Mouse (Mus musculus) hematopoietic stem cell, adult 5-6 weeks (primary cell): Measurements from ENCODE around the gene Mon2. TPM values are rescaled to one million over a fixed set of nuclear protein-coding genes. Genes with fewer than 3 reads are reported as not detected.

Experiments
- ATAC-seq, 2 experiments: fragments of 125-278 bp in 1 of 2; replicated peaks in 1 of 2; 2 replicates each; pipeline ENCODE4 v1.8.0; 2016 to 2017; ENCODE audit warnings: inconsistent platforms in 2 of 2, mild to moderate bottlenecking in 2 of 2, moderate number of reproducible peaks in 2 of 2, low read depth in 1 of 2, moderate TSS enrichment in 1 of 2; ENCODE audit not compliant: low FRiP score in 2 of 2, poor library complexity in 2 of 2, severe bottlenecking in 2 of 2, insufficient read depth in 1 of 2, low TSS enrichment in 1 of 2
- total RNA-seq: library from RNA; stranded (forward); fragments of 172-1452, 232-1000 nt; gene quantifications from 2 replicates; pipeline ENCODE4 v1.2.3, GENCODE M21; 2017

Mon2 gene
- 57.0 and 69.5 TPM in 2 replicates for total RNA-seq

DNA sequence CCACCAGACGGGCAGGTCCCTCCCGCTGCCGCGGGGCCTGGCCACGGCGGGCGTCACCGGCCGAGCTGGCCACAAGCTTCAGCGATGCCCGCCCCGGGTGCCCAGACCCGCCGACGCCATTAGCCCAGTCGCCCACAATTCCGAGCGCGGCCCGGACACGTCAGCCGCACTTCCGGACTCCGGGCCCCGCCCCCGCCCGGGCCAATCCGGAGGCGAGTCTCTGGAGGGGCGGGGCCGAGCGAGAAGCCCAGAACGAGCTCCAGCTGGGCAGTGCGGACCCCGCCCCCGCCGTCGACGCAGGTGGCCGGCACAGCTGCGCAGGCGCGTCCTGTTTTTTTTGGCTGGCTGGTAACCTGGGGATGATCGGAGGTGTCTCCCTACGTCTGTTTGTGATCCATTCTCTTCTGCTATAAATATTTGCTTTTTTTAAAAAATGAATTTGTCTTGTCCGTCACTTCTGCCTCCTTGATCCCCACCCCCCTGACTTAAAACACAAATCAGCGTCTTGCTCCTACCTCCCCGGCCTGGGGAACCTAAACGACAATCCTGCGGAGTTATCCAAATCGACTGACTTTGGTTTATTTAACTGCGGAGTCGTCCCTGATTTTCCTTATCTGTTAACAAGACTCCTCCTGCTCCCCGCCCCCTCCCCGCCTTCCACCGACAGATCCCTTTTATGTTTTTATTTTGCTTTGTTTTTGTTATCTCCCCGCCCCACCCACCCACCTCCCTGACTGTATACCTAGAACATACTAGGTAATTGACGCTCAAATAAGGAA, at the start of gene Mon2:
TSS of gene Mon2 (minus strand) at position 261 of the 779 bp plus-strand sequence.
- peak; percentile 97 to 98 for ATAC-seq

DNA sequence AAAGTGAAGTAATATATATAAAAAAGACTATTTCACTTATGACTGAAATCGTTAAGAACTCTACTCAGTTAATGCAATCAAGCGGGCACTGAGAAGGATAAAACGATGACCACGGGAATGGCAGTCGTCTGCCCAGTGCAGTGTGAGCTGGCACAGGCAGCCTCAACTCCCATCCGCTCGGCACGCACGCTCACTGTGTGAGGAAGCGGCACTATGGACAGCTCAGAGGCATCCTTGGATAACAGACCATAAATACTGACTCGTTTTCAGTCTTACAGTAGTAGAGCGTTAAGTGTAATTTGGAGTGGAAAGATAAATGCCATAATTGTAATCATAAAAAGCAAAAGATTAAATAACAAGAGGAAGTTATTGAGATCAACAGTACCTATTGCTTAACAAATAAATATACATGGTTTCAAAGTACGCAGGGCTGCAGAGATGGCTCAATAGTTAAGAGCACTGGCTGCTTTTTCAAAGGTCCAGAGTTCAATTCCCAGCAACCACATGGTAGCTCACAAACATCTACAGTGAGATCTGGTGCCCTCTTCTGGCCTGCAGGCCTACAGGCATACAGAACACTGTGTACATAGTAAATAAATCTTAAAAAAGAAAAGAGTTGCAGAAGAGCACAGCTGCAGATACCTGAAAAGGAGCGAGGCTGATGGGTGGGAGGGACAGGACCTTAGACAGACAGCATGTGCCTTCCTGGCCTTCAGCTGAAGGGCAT, 44.5 kb upstream of the Mon2 start:
- no peak for ATAC-seq

DNA sequence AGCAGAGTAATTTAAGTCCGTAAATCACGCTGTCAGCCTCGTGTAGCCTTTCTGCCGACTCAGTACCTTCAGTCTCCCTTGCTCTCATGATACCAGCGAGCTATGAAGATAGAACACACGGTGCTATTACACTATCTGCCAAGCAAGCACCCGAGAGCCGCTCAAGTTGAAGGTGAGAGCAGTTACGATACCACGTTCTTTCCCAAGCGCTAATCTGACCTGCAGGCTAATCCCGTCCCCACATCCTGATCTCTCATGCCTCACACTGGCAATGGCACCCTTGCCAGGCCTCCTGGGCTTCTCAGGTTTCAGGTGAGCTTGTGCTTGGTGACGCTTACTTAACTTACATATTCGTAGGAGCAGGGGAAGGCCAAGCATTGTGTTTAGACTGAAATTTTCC, 40.6 kb upstream of the Mon2 start:
- ATAC-seq: no peak

DNA sequence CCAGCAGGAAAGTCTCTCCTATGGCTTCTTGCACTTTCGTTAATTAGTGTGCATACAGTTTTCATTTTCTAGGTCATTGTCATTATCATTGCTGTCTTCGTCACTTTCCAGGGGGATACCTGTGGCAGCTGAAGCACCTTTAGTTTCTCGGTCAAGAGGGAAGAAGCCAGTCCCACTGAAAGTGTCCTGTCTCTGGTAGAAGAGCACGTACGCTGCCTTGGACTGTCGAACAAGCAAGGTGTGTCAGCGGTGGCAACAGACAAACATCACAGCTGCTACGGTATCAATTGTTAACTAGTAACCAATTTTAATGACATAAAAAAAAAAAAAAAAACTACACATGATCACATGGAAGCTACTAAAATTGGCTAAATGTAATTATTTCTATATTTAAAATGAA, 37.2 kb upstream of the Mon2 start:
- no peak for ATAC-seq

DNA sequence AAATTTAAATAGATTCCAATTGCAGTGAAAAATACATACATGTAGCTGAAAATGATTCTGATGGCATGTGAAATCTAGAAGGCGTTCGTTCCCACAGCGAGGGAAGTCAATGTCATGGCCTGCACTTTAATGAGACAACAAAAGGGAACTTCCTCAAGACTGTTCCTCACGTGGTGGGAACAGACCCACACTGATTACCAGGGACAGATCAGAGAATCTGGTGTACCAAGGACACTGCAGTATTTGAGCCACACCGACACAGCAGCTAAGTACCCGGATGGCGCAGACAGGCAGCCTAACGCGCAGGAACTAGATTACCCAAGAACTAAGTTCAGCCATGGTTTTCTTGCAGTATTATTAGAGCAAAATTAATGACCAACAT, 36.5 kb upstream of the Mon2 start:
- no peak for ATAC-seq

DNA sequence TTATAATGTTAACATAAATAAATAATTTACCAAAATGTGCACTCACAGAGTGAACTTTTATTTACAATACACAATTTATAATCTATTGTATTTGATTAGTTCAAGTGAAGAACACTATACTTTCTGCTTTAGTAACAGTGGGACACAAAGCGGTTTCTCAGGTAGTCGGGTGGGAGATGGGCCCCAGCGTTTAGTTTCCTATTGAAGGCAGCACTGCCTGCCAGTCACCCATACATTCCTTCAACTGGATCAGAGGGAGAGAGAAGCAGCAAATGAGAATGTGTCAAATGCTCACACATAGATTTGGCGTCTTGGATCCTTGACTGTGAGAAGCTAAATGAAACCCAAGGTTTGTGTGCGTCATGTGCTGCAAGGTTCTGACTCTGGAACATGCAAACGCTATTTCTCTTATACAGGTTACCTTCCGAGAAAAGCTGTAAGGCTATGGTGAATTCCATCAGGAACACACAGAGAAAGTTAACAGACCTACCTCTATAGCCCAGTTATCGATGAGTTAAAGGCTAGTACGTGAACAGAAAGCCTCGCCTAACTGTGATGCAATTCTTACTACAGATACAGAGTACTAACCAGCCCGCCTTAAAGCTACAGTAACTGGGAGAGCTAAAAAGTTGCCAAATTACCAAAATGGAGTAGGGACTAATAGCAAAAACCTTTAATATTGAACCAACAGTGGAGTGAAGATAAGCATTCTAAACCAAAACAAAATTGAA, 35.9 kb upstream of the Mon2 start:
- ATAC-seq: no peak

DNA sequence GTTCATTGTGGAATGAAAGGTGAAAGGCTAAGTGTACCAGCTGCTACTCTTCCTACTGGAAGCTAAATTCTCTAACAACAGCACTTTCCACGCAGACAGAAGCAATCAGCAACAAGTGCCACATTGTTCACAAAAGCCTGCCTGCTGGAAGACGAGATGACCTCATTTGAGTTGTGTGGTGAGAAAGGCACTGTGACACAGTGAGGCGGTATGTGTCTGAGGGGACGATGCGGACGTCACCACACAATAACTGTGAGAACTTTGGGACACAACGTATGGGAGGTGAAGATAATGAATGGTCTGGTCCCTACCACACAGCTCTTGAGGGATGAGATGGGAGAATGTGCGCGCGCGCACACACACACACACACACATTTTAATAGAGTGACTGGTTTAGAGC, 34.2 kb upstream of the Mon2 start:
- ATAC-seq: no peak

DNA sequence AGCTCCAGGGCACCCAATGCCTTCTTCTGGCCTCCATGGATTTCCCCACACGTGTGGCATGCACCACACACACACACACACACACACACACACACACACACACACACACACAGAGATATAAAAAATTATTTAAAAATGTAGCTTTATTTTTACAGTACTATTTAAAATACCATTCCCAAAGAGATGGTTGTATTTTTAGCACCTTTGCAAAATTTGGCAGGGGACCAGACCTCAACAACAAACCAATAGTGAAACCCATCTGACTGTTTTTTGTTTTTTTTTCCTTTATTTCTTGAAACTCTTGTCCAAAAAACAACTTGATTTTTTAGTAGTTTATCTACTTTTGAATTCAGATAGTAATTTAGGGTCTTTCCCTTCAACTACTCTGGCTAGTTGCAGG, 32.2 kb upstream of the Mon2 start:
- ATAC-seq: no peak

DNA sequence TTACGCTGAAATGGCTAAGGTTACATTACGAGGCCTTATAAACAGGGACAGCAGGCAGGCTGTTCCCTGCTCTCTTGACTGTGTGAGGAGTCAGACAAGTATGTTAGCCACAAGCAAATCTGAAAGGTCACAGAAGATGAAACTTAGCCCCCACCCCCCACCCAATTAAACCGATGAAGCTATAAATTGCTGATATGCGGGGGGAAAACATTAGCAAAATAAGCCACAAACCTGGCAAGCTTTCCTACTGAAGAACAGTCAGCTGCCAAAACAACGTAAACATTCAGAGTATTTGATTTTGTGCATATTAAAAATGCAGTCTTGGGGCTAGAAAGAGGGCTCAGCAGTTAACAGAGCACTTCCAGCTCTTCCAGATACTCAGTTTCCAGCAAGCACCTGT, 31.8 kb upstream of the Mon2 start:
- no peak for ATAC-seq

DNA sequence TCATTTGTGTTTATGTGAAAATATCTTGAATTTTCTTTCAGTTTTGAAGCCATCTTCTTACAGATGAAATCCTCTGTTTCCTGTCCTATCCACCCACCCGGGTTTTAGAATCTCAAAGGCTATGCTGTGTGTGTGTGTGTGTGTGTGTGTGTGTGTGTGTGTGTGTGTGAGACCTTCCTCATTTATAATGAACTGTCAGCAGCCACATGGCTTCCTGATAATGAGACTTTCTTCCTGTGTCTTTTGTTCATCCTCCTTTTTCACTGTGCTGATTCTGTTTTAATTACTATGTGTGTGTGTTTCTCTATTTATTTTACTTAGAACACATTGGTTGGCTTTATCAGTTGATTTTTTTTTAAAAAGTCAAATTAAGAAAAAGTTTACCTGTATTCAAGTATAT, 25.0 kb upstream of the Mon2 start:
- peak in 1 of 2 experiments; percentile 27; a peak in 2 of 4 replicates for ATAC-seq

DNA sequence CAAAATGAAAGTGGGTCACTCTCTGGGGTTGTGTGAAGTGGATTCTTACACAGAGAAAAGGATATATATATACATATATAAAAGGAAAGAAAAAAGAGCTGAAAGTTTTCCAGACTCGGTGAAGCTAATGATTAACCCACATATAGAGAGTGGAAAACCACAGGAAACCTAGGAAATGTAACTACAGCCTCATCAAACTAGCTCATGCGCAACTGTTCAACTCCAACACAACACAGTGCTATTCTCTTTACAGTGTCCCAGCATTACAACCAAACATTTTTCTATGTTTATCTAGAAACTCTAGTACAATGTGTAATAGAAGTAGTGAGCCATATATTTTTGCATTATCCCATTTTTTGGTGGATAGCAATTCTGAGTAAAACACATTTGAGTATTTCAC, 24.3 kb upstream of the Mon2 start:
- ATAC-seq: no peak

DNA sequence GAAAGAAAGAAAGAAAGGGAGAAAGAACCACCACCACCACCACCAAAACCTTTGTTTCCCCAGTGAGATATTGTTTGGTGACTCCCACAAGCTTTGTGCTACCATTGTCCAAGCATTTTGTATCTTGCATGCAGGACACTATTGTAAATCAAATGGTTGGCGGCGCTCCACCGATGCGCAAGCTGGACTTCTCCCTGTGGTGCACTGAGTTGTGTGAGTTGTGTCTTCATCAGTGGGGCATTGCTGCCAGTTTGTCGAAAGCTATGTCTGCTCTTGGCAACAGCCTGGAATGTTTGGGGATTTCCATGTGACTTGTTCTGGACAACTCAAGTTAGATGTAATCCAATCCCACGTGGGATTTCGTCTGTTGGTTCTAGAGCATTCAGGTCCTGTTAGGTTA, 18.2 kb upstream of the Mon2 start:
- no peak for ATAC-seq

DNA sequence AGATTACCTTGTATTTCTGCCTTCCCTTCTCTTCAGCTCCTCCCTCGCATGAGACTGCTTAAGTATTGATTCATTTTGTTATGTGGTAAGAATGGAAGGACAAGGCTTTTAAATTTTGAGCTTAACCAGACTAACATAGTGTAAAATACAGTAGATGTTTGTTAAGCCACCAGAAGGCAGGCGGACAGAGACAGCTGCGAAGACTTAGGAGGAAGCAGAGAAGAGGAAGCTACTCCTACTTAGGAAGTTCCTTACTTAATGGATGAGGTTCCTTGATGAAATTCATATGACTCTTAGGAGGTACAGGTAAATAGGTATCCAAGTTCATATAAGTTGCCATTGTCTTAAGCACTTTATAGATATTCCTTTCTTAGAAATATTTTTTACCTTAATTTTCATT, 16.3 kb upstream of the Mon2 start:
- ATAC-seq: no peak

DNA sequence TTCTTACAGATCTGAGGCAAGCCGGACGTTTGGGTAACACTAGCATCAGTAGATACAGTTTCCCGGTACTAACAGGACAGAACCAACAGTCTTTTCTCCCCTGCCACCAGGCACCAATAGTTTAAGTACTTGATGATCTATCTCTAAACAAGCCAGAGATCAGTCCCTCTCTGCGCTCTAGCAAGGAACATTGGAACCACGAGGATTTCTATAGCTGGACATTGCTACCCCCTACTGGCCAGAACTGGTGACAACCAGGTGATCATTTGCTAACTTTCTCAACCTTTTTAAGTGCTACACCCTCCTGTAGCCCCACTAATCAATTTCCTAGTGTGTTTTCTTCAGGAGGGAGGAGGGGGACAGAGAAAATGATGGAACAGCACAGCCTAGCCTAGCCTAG, 15.4 kb upstream of the Mon2 start:
- ATAC-seq: peak; percentile 86 to 93

DNA sequence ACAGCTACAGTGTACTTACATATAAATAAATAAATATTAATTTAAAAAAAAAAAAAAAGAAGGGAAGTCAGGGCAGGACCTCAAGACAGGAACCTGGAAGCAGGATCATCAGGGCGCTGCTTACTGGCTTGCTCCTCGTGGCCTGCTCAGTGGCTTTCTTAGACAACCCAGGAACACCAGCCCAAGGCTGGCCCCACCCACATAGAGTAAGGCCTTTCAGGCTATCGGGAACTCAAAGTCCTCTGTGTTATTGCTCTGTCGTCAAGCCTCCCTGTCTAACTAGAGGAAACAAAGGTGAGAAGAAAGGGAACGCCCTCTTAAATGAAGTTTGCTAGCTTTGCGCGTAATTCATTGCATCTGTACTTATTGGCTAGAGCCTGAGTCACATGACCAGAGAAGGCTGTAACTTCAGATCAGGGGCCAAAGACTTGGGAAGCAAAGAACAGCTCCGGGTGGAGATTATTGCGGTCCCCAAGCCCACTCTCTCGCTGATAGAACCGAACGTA, 13.2 kb upstream of the Mon2 start:
- no peak for ATAC-seq

DNA sequence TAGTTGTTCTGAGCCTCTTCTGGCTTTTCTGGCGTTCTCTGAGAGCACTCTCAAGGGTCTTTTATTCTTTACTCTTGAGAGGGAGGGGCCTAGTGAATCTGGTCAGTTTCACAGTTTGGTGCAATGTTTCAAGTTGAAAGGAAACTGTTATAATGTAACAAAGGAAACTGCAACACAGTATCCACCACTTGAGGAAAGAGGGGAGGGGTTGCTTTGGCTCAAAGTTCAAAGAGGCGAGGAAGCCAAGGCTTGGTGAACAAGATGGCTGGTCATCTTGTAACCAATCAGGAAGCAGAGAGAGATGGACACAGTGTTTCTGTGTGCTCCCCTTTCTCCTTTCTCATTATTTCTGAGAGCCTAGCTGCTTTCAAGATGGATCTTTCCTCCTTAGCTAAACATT, 10.5 kb upstream of the Mon2 start:
- ATAC-seq: no peak

DNA sequence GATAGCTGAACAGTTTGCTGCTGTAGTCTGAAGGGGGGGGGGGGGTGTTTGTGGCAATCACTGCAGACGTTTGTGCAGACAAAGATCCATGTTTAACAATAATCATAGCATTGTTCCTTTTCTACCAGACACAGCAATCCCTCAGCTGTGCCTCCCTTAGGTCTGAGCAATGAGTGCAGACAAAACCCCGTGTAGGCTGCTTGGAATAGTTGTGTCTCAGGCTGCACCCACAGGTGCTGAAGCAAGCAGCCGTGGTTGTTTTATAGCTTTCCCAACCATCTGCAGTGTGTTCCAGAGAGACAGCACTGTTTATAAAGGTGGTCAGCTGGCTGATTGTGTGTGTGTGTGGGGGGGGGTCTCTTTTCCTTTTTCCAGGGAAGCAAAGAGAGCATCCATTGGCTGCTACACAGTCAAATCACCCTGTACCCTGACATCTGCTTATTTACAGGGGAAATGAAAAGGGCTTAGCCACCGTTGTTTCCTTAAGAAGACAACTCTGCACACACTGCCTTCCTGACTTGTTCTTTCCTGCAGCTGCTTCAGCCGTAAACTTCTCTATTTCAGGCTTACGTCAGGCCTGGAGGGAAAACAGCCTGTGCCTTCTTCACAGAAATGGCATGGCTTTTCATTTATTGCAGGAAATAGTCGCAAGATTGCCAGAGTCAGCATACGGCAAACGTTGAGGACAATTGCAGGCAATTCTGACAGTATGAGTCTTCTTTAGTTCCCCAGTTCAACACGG, 8.8 kb upstream of the Mon2 start:
- ATAC-seq: peak; percentile 87 to 93
